Mouse (Mus musculus) liver, adult 2 months (tissue): ENCODE measurements around the gene Cep295.

Experiments
- CTCF ChIP-seq: fragments of 200-500 bp; IDR thresholded peaks from 2 replicates; pipeline ENCODE4 v1.5.1; 2011; ENCODE audit warnings: low read depth, low read length, control low read depth
- POLR2A ChIP-seq: fragments of 200-500 bp; IDR thresholded peaks from 2 replicates; pipeline ENCODE4 v1.6.1; 2011; ENCODE audit warnings: low read length, control low read depth; ENCODE audit not compliant: insufficient read depth; ENCODE audit errors: extremely low read depth

DNA sequence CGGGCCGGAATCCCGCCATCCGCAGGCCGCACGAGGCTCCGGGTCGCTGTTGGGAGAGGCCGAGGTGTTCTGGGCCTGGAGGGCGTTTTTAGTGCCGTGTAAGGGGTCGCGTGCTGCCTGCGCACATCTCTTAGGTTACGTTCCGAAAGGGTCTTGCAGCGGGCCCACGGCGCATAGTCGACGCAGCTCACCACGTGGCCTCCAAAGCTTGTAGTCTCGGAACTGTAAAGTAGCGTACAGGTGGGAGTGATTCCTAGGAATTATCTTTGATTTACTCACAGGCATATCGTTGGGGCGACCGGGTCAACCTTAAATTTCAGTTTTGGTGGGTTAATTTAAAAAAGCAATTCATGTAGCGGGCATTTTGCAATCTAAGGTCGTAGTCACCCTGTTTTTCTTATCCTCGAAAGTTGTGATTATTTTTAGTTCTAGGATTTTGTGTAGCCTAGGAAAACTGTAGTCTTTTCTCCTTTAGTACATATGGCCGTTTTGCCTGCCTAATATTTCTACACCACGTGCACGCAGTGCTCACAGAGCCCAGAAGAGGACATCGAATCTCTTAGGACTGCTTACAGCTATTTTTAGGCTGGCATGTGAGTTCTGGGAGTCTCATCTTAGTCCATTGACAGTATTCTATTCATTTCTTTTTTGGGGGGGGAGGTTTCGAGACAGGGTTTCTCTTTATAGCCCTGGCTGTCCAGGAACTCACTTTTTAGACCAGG is 51.0 kb downstream of the Cep295 start, which contains the start of gene 4931406C07Rik:
- TF ChIP-seq CTCF, result no peak
- TF ChIP-seq POLR2A, result no peak
